ENCODE assay signal across 8 mouse cellular contexts in the genomic region with DNA sequence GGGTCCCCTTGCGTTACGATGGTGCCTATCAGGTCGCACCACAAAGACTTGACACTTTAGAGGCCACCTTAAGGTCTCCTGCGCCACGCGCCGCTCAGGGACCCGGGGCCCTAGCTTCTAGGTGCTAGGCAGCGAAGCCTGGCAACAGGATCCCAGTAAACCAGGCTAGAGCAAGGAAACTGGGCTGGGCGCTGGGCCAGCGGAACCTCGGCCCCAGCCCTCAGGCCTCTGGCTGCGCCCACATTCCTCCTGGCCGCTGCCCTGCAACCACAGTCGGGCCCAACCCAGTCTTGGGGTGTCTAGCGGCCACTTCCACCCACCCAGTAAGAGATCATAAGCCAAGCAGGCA. TPM values are rescaled to one million over a fixed set of nuclear protein-coding genes. Genes with fewer than 3 reads are reported as not detected.
DNase-seq lines count a peak whose midpoint lies in the region; ATAC-seq and TF ChIP-seq lines count a peak whose summit lies in the region.

No protein-coding gene starts in this region.

- TF ChIP-seq POLR2A in kidney, adult 2 months (IDR thresholded peaks at IDR 0.05; ENCODE audit: low read depth, low read length): no peak

- peaks cover 39% of the 10 kb centered on the region for H3K4me1 ChIP-seq in heart, embryonic 13.5 days
- H3K4me1 ChIP-seq in forebrain, embryonic 12.5 days: peaks cover 29% of the 10 kb centered on the region
- peaks cover 27% of the 10 kb centered on the region; the same call in 1 of the 2 replicates for H3K4me1 ChIP-seq in kidney, adult 2 months (ENCODE audit: control insufficient read depth, insufficient read depth, low read length)
- H3K4me1 ChIP-seq in lung, embryonic 16.5 days (replicated peaks; ENCODE audit: control insufficient read depth, insufficient read depth, low read length): peaks cover 36% of the 10 kb centered on the region
- H3K4me1 ChIP-seq in stomach, embryonic 15.5 days: peaks cover 36% of the 10 kb centered on the region

- TF ChIP-seq CTCF in kidney, adult 2 months (conservative IDR thresholded peaks at IDR 0.05; ENCODE audit: insufficient read depth, insufficient read length, low read depth, low read length): no peak

- H3K27ac ChIP-seq in heart, embryonic 13.5 days (replicated peaks): peak overlapping the region; percentile 96
- peak overlapping the region; percentile 99 for H3K27ac ChIP-seq in forebrain, embryonic 12.5 days
- peak overlapping the region; percentile 93 for H3K27ac ChIP-seq in kidney, adult 2 months (ENCODE audit: insufficient read depth, low read depth, low read length)
- peak overlapping the region; percentile 99 for H3K27ac ChIP-seq in lung, embryonic 16.5 days (ENCODE audit: low read length)
- peak overlapping the region; percentile 96 for H3K27ac ChIP-seq in stomach, embryonic 15.5 days

- 1% methylated on average over 16 of the region's 16 CpGs for WGBS in heart, embryonic 13.5 days
- WGBS in forebrain, embryonic 12.5 days: 5% methylated on average over 16 of the region's 16 CpGs
- WGBS in kidney, adult 2 months: 2% methylated on average over 16 of the region's 16 CpGs
- under 1% methylated on average over 16 of the region's 16 CpGs for WGBS in lung, embryonic 16.5 days
- WGBS in stomach, embryonic 15.5 days: under 1% methylated on average over 16 of the region's 16 CpGs

- peak overlapping the region; percentile 84 for H3K4me3 ChIP-seq in heart, embryonic 13.5 days
- peak overlapping the region; percentile 99 for H3K4me3 ChIP-seq in forebrain, embryonic 12.5 days (replicated peaks)
- H3K4me3 ChIP-seq in kidney, adult 2 months (ENCODE audit: insufficient read depth, low read depth, low read length): peak overlapping the region; percentile 88
- H3K4me3 ChIP-seq in lung, embryonic 16.5 days (ENCODE audit: low read length): peak overlapping the region; percentile 88
- peak overlapping the region; percentile 77 for H3K4me3 ChIP-seq in stomach, embryonic 15.5 days (replicated peaks)

- peak overlapping the region; percentile 94 for H3K9ac ChIP-seq in heart, embryonic 13.5 days
- peak overlapping the region; percentile 99 for H3K9ac ChIP-seq in forebrain, embryonic 12.5 days
- peak overlapping the region; percentile 92 for H3K9ac ChIP-seq in lung, embryonic 16.5 days (ENCODE audit: low read length)
- H3K9ac ChIP-seq in stomach, embryonic 15.5 days: peak overlapping the region; percentile 36; the same call in 1 of the 2 replicates

- H3K36me3 ChIP-seq in heart, embryonic 13.5 days: peaks cover 18% of the 10 kb centered on the region
- H3K36me3 ChIP-seq in forebrain, embryonic 12.5 days (replicated peaks): peaks cover 22% of the 10 kb centered on the region
- H3K36me3 ChIP-seq in kidney, adult 2 months (ENCODE audit: control insufficient read depth, insufficient read depth, low read length): no peaks in the 10 kb centered on the region; the same call in 1 of the 2 replicates
- H3K36me3 ChIP-seq in lung, embryonic 16.5 days (ENCODE audit: control insufficient read depth, insufficient read depth, low read length): peaks cover 11% of the 10 kb centered on the region
- H3K36me3 ChIP-seq in stomach, embryonic 15.5 days: peaks cover 15% of the 10 kb centered on the region

- peak overlapping the region; percentile 80 for H3K4me2 ChIP-seq in heart, embryonic 13.5 days
- H3K4me2 ChIP-seq in forebrain, embryonic 12.5 days: peak overlapping the region; percentile 84
- H3K4me2 ChIP-seq in lung, embryonic 16.5 days (ENCODE audit: low read depth, low read length): peak overlapping the region; percentile 88
- peak overlapping the region; percentile 79 for H3K4me2 ChIP-seq in stomach, embryonic 15.5 days

- no peaks in the 10 kb centered on the region for H3K27me3 ChIP-seq in heart, embryonic 13.5 days (replicated peaks)
- H3K27me3 ChIP-seq in forebrain, embryonic 12.5 days: peaks cover 5% of the 10 kb centered on the region; the same call in 1 of the 2 replicates
- no peaks in the 10 kb centered on the region for H3K27me3 ChIP-seq in kidney, adult 2 months (replicated peaks; ENCODE audit: control insufficient read depth, insufficient read depth, low read length)
- H3K27me3 ChIP-seq in lung, embryonic 16.5 days (ENCODE audit: control insufficient read depth, insufficient read depth, low read depth, low read length): no peaks in the 10 kb centered on the region
- no peaks in the 10 kb centered on the region for H3K27me3 ChIP-seq in stomach, embryonic 15.5 days (replicated peaks)

- no peak for DNase-seq in heart, adult 9 months (ENCODE audit: low spot score in 2 of 2)
- peak; percentile 94 for DNase-seq in Muller cell, postnatal 12 days (ENCODE audit: inconsistent ontology term)
- DNase-seq in kidney, adult 2 months: peak; percentile 87
- DNase-seq in frontal cortex, adult 2 months (ENCODE audit: extremely low spot score in 1 of 2, low spot score in 1 of 2): no peak

- peak; percentile 14; the same call in 1 of the 2 replicates for ATAC-seq in heart, embryonic 13.5 days (ENCODE audit: extremely low read depth, insufficient number of reproducible peaks, low FRiP score, low TSS enrichment)
- peak; percentile 31; the same call in 1 of the 2 replicates for ATAC-seq in forebrain, embryonic 12.5 days (ENCODE audit: low FRiP score)
- ATAC-seq in lung, embryonic 16.5 days (ENCODE audit: low read depth): peak; percentile 43
- ATAC-seq in stomach, embryonic 15.5 days (ENCODE audit: insufficient read depth, low FRiP score, low read depth): peak; percentile 1; the same call in 1 of the 2 replicates

- no peaks in the 10 kb centered on the region for H3K9me3 ChIP-seq in heart, embryonic 13.5 days
- H3K9me3 ChIP-seq in forebrain, embryonic 12.5 days: no peaks in the 10 kb centered on the region
- H3K9me3 ChIP-seq in lung, embryonic 16.5 days (ENCODE audit: control insufficient read depth, low read length): no peaks in the 10 kb centered on the region
- no peaks in the 10 kb centered on the region for H3K9me3 ChIP-seq in stomach, embryonic 15.5 days

RNA-seq across cellular contexts. Expression of gene Traf4, which starts 0.3 kb away (rescaled TPM):
- 41.2 and 43.0 TPM in 2 replicates for polyA plus RNA-seq in heart, embryonic 13.5 days (2015; fragmentation: Nextera tagmentation; extraction: Ambion mirVana)
- 121 and 127 TPM in 2 replicates for polyA plus RNA-seq in forebrain, embryonic 12.5 days (2016; fragmentation: Nextera tagmentation; extraction: Ambion mirVana)
- 108 and 126 TPM in 2 replicates for polyA plus RNA-seq in kidney, adult 2 months (2012; rRNA removed)
- 84.2 and 96.3 TPM in 2 replicates for polyA plus RNA-seq in lung, embryonic 16.5 days (2015; fragmentation: Nextera tagmentation; extraction: Ambion mirVana)
- 57.3 and 67.4 TPM in 2 replicates for polyA plus RNA-seq in stomach, embryonic 15.5 days (2015; fragmentation: Nextera tagmentation; extraction: Ambion mirVana)
- polyA plus RNA-seq in frontal cortex, adult 2 months (2012; rRNA removed): 21.3 and 22.0 TPM in 2 replicates

RNA-seq across cellular contexts. Expression of gene Nek8, which starts 10.7 kb away (rescaled TPM):
- polyA plus RNA-seq in heart, embryonic 13.5 days (2015; fragmentation: Nextera tagmentation; extraction: Ambion mirVana): 12.7 and 13.2 TPM in 2 replicates
- 8.8 and 9.4 TPM in 2 replicates for polyA plus RNA-seq in forebrain, embryonic 12.5 days (2016; fragmentation: Nextera tagmentation; extraction: Ambion mirVana)
- 18.3 and 24.6 TPM in 2 replicates for polyA plus RNA-seq in kidney, adult 2 months (2012; rRNA removed)
- 20.6 and 22.3 TPM in 2 replicates for polyA plus RNA-seq in lung, embryonic 16.5 days (2015; fragmentation: Nextera tagmentation; extraction: Ambion mirVana)
- 15.4 and 18.2 TPM in 2 replicates for polyA plus RNA-seq in stomach, embryonic 15.5 days (2015; fragmentation: Nextera tagmentation; extraction: Ambion mirVana)
- polyA plus RNA-seq in frontal cortex, adult 2 months (2012; rRNA removed): 5.7 and 7.1 TPM in 2 replicates

RNA-seq across cellular contexts. Expression of gene Tlcd1, which starts 10.8 kb away (rescaled TPM):
- 14.3 and 14.7 TPM in 2 replicates for polyA plus RNA-seq in heart, embryonic 13.5 days (2015; fragmentation: Nextera tagmentation; extraction: Ambion mirVana)
- polyA plus RNA-seq in forebrain, embryonic 12.5 days (2016; fragmentation: Nextera tagmentation; extraction: Ambion mirVana): 5.5 and 6.9 TPM in 2 replicates
- 78.2 and 144 TPM in 2 replicates for polyA plus RNA-seq in kidney, adult 2 months (2012; rRNA removed)
- polyA plus RNA-seq in lung, embryonic 16.5 days (2015; fragmentation: Nextera tagmentation; extraction: Ambion mirVana): 24.4 and 25.9 TPM in 2 replicates
- 29.8 and 30.8 TPM in 2 replicates for polyA plus RNA-seq in stomach, embryonic 15.5 days (2015; fragmentation: Nextera tagmentation; extraction: Ambion mirVana)
- polyA plus RNA-seq in frontal cortex, adult 2 months (2012; rRNA removed): 74.4 and 74.7 TPM in 2 replicates

RNA-seq across cellular contexts. Expression of gene Rpl23a, which starts 17.6 kb away (rescaled TPM):
- polyA plus RNA-seq in heart, embryonic 13.5 days (2015; fragmentation: Nextera tagmentation; extraction: Ambion mirVana): 833 and 868 TPM in 2 replicates
- polyA plus RNA-seq in forebrain, embryonic 12.5 days (2016; fragmentation: Nextera tagmentation; extraction: Ambion mirVana): 931 and 997 TPM in 2 replicates
- polyA plus RNA-seq in kidney, adult 2 months (2012; rRNA removed): 153 and 278 TPM in 2 replicates
- 1,346 and 1,426 TPM in 2 replicates for polyA plus RNA-seq in lung, embryonic 16.5 days (2015; fragmentation: Nextera tagmentation; extraction: Ambion mirVana)
- 1,236 and 1,312 TPM in 2 replicates for polyA plus RNA-seq in stomach, embryonic 15.5 days (2015; fragmentation: Nextera tagmentation; extraction: Ambion mirVana)
- 1,050 and 1,099 TPM in 2 replicates for polyA plus RNA-seq in frontal cortex, adult 2 months (2012; rRNA removed)

RNA-seq across cellular contexts. Expression of gene Rab34, which starts 22.5 kb away (rescaled TPM):
- polyA plus RNA-seq in heart, embryonic 13.5 days (2015; fragmentation: Nextera tagmentation; extraction: Ambion mirVana): 57.5 and 60.9 TPM in 2 replicates
- 44.5 and 49.8 TPM in 2 replicates for polyA plus RNA-seq in forebrain, embryonic 12.5 days (2016; fragmentation: Nextera tagmentation; extraction: Ambion mirVana)
- 78.1 and 92.4 TPM in 2 replicates for polyA plus RNA-seq in kidney, adult 2 months (2012; rRNA removed)
- polyA plus RNA-seq in lung, embryonic 16.5 days (2015; fragmentation: Nextera tagmentation; extraction: Ambion mirVana): 117 and 129 TPM in 2 replicates
- 111 and 120 TPM in 2 replicates for polyA plus RNA-seq in stomach, embryonic 15.5 days (2015; fragmentation: Nextera tagmentation; extraction: Ambion mirVana)
- 62.3 and 68.1 TPM in 2 replicates for polyA plus RNA-seq in frontal cortex, adult 2 months (2012; rRNA removed)

Comparison
In these comparisons a context has a peak if more than half of its experiments do, and no peak if none do; other contexts are left out.
1. H3K9ac ChIP-seq: peak in every context shown above with its lines; median percentile 99 in forebrain, embryonic 12.5 days; 94 in heart, embryonic 13.5 days; 92 in lung, embryonic 16.5 days; 36 in stomach, embryonic 15.5 days.
2. DNase-seq: peak in Muller cell, postnatal 12 days (single experiment) and kidney, adult 2 months (single experiment); none in heart, adult 9 months (0 of 2) and frontal cortex, adult 2 months (0 of 2).
3. Peak in every context shown above with its lines, with median percentiles within 50 percentile points of each other: ATAC-seq, H3K27ac ChIP-seq, H3K4me2 ChIP-seq and H3K4me3 ChIP-seq.